Mouse (Mus musculus) intestine, postnatal 0 days (tissue): ENCODE measurements at regions not wholly inside any gene's neighbourhood (a gene's known extent, or its start where the extent isn't known, plus 50 kb on each side); places are given as distances from the start of the nearest gene placed in this dataset.

Experiments used
- ATAC-seq: fragments of 200-750 bp; cut with Nextera tagmentation; 2 replicates; pipeline ENCODE4 v1.8.0; 2017; ENCODE audit warnings: mild to moderate bottlenecking, moderate TSS enrichment, moderate library complexity
- H3K27ac ChIP-seq: fragments of 300-500 bp; sonication (generic); 2 replicates; pipeline ENCODE4 v1.5.1; 2014; ENCODE audit warnings: mild to moderate bottlenecking, low read depth, low read length, moderate library complexity
- H3K27me3 ChIP-seq: fragments of 300-500 bp; sonication (generic); replicated peaks from 2 replicates; pipeline ENCODE4 v1.6.1; 2014; ENCODE audit warnings: low read length, mixed read lengths; ENCODE audit not compliant: control insufficient read depth, insufficient read depth
- H3K36me3 ChIP-seq: fragments of 300-500 bp; sonication (generic); 2 replicates; pipeline ENCODE4 v1.6.1; 2014; ENCODE audit warnings: mild to moderate bottlenecking, moderate library complexity; ENCODE audit not compliant: control insufficient read depth, insufficient read depth
- H3K4me1 ChIP-seq: fragments of 300-500 bp; sonication (generic); replicated peaks from 2 replicates; pipeline ENCODE4 v1.6.1; 2014; ENCODE audit warnings: antibody characterized with exemption, low read length, mixed read lengths; ENCODE audit not compliant: control insufficient read depth, insufficient read depth
- H3K4me2 ChIP-seq: fragments of 300-500 bp; sonication (generic); replicated peaks from 2 replicates; pipeline ENCODE4 v1.6.1; 2014; ENCODE audit warnings: low read depth, mild to moderate bottlenecking, moderate library complexity
- H3K4me3 ChIP-seq: fragments of 300-500 bp; sonication (generic); 2 replicates; pipeline ENCODE4 v1.5.1; 2014; ENCODE audit warnings: low read depth, low read length
- H3K9ac ChIP-seq: fragments of 300-500 bp; sonication (generic); 2 replicates; pipeline ENCODE4 v1.6.1; 2014; ENCODE audit warnings: mild to moderate bottlenecking, low read depth, low read length
- H3K9me3 ChIP-seq: fragments of 300-500 bp; sonication (generic); 2 replicates; pipeline ENCODE4 v1.6.1; 2016; ENCODE audit warnings: mixed run types; ENCODE audit not compliant: control insufficient read depth
- CTCF ChIP-seq: sonication (generic); IDR thresholded peaks from 2 replicates; pipeline ENCODE4 v1.5.1; 2016; ENCODE audit warnings: low read depth, mild to moderate bottlenecking, control low read depth, antibody characterized with exemption, moderate library complexity
- WGBS: fragments of 180-500 bp; shearing (Covaris S2); extraction: QIAGEN DNeasy Blood & Tissue Kit; methylation state at CpG from one replicate; pipeline ENCODE4 v1.1.7; 2014; 5-methylcytosine and 5-hydroxymethylcytosine counted together

GRCm38 (mm10) chr12:25168213-25168545 is 71.2 kb upstream of the Id2 start:
- Histone ChIP-seq H3K4me2 (no peak overlapping the region; the same call in 1 of the 2 replicates), H3K27me3 (no peaks in the 10 kb centered on the region), H3K36me3 (no peaks in the 10 kb centered on the region), H3K9ac (no peak overlapping the region), H3K4me3 (no peak overlapping the region), H3K4me1 (no peaks in the 10 kb centered on the region), H3K9me3 (no peaks in the 10 kb centered on the region), H3K27ac (no peak overlapping the region)
- no peak for TF ChIP-seq CTCF
- no peak for ATAC-seq
- WGBS = 61% methylated on average over 5 of the region's 5 CpGs

GRCm38 (mm10) chr12:25167504-25168212 is 70.7 kb upstream of the Id2 start:
- H3K4me2 ChIP-seq = no peak overlapping the region; the same call in 1 of the 2 replicates
- no peaks in the 10 kb centered on the region for H3K4me1 ChIP-seq
- no peak for ATAC-seq
- H3K36me3 ChIP-seq = no peaks in the 10 kb centered on the region
- H3K9ac ChIP-seq = no peak overlapping the region
- WGBS = 45% methylated on average over 12 of the region's 12 CpGs
- H3K4me3 ChIP-seq = no peak overlapping the region
- H3K27ac ChIP-seq = no peak overlapping the region
- H3K9me3 ChIP-seq = no peaks in the 10 kb centered on the region
- no peaks in the 10 kb centered on the region for H3K27me3 ChIP-seq
- no peak for TF ChIP-seq CTCF

GRCm38 (mm10) chr12:25166525-25166924 is 69.6 kb upstream of the Id2 start:
- no peaks in the 10 kb centered on the region for H3K27me3 ChIP-seq
- no peak overlapping the region for H3K27ac ChIP-seq
- no peak overlapping the region for H3K4me3 ChIP-seq
- TF ChIP-seq CTCF = no peak
- 87% methylated on average over 2 of the region's 2 CpGs for WGBS
- no peak overlapping the region for H3K9ac ChIP-seq
- no peaks in the 10 kb centered on the region for H3K4me1 ChIP-seq
- no peak for ATAC-seq
- H3K9me3 ChIP-seq = no peaks in the 10 kb centered on the region
- no peak overlapping the region for H3K4me2 ChIP-seq
- no peaks in the 10 kb centered on the region for H3K36me3 ChIP-seq

GRCm38 (mm10) chr12:25165650-25166049 is 68.7 kb upstream of the Id2 start:
- H3K4me1 ChIP-seq = no peaks in the 10 kb centered on the region
- H3K9me3 ChIP-seq = no peaks in the 10 kb centered on the region
- no peak overlapping the region for H3K9ac ChIP-seq
- H3K27me3 ChIP-seq = no peaks in the 10 kb centered on the region
- H3K27ac ChIP-seq = no peak overlapping the region
- H3K4me2 ChIP-seq = no peak overlapping the region
- no peaks in the 10 kb centered on the region for H3K36me3 ChIP-seq
- peak; percentile 68 for ATAC-seq
- 48% methylated on average over 3 of the region's 3 CpGs for WGBS
- TF ChIP-seq CTCF = no peak
- H3K4me3 ChIP-seq = no peak overlapping the region

GRCm38 (mm10) chr12:25164724-25165123 is 67.8 kb upstream of the Id2 start:
- Histone ChIP-seq H3K4me2 (no peak overlapping the region), H3K27ac (no peak overlapping the region), H3K36me3 (no peaks in the 10 kb centered on the region), H3K4me3 (no peak overlapping the region), H3K27me3 (no peaks in the 10 kb centered on the region), H3K4me1 (no peaks in the 10 kb centered on the region), H3K9ac (no peak overlapping the region), H3K9me3 (no peaks in the 10 kb centered on the region)
- TF ChIP-seq CTCF = no peak
- WGBS = 71% methylated on average over 1 of the region's 1 CpGs
- no peak for ATAC-seq

GRCm38 (mm10) chr12:25163541-25163940 is 66.6 kb upstream of the Id2 start:
- ATAC-seq = no peak
- H3K27ac ChIP-seq = no peak overlapping the region
- 28% methylated on average over 6 of the region's 6 CpGs for WGBS
- H3K36me3 ChIP-seq = no peaks in the 10 kb centered on the region
- no peaks in the 10 kb centered on the region for H3K4me1 ChIP-seq
- TF ChIP-seq CTCF = no peak
- no peaks in the 10 kb centered on the region for H3K27me3 ChIP-seq
- H3K4me2 ChIP-seq = no peak overlapping the region
- H3K9me3 ChIP-seq = no peaks in the 10 kb centered on the region
- no peak overlapping the region for H3K9ac ChIP-seq
- H3K4me3 ChIP-seq = no peak overlapping the region

- Histone ChIP-seq H3K9me3 (no peaks in the 10 kb centered on the region), H3K36me3 (no peaks in the 10 kb centered on the region), H3K27me3 (no peaks in the 10 kb centered on the region), H3K9ac (no peak overlapping the region), H3K27ac (no peak overlapping the region), H3K4me3 (no peak overlapping the region), H3K4me2 (no peak overlapping the region), H3K4me1 (no peaks in the 10 kb centered on the region)
- no peak for ATAC-seq
- no peak for TF ChIP-seq CTCF
- 89% methylated on average over 6 of the region's 6 CpGs for WGBS
Observed at GRCm38 (mm10) chr12:25162843-25163242, 65.9 kb upstream of the Id2 start.
